Mouse (Mus musculus) bone marrow macrophage, adult 2 months (primary cell): ENCODE data around the gene Ulk1.

ENCODE experiments used
- CTCF ChIP-seq: IDR thresholded peaks from 2 replicates; pipeline ENCODE4 v1.5.1; 2012; ENCODE audit warnings: low read depth, mild to moderate bottlenecking, low read length, moderate library complexity
- POLR2A ChIP-seq: IDR thresholded peaks from 2 replicates; pipeline ENCODE4 v1.6.1; 2012; ENCODE audit warnings: mild to moderate bottlenecking, low read depth, low read length, borderline replicate concordance

DNA sequence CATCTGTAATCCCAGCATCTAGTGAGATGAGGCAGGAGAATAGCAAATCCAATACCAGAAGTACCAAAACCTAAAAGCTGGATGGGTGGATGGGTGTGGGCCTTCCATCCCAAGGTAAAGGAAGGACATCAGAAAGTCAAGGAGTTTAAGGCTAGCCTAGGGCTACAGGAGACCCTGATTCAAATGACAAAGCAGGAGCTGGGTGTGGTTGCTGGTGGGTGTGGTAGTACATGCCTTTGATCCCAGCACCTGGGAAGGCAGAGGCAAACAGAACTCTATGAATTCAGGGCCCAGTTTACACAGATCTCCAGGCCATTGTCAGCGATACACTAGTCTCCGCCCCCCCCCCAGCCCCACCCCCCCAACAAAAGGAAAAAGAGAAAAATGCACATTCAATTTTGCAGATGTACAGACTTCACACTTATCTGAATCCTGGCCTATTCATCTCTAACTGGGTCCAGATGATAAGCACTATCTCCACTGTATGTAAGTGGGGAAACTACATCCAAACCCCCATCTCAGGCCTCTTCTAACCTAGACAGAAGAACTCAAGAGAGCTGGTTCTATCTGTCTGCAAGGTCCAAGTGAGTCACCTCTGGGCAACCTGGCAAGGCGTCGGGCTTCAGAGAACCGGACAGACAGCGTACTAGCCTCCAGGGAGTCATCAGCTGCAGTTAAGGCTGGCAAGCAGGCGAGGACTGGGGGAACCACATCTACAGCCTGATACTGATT lies 5.7 kb downstream of the Ulk1 start:
- TF ChIP-seq POLR2A (no peak), CTCF (no peak)
